Mouse (Mus musculus): Measurements from ENCODE around the gene Adamts13. TPM values are rescaled to one million over a fixed set of nuclear protein-coding genes. Genes with fewer than 3 reads are reported as not detected.
A peak's percentile ranks its signal among the peaks of the same experiment; 100 is the strongest.

Adamts13 gene
- total and polyA plus RNA-seq, 3 experiments: 0.13 to 0.17 TPM; not detected in 1

GRCm38 (mm10) chr2:27043461-27043860 is 70.2 kb downstream of the Adamts13 start:
- H3K79me2 ChIP-seq (replicated peaks; ENCODE audit: control insufficient read depth, extremely low read depth, insufficient read depth, poor library complexity, severe bottlenecking): no peaks in the 10 kb centered on the region
- H3K27me3 ChIP-seq (replicated peaks): peaks cover 59% of the 10 kb centered on the region
- H3K9me3 ChIP-seq (replicated peaks; ENCODE audit: low read length): no peaks in the 10 kb centered on the region
- TF ChIP-seq CHD1 (IDR thresholded peaks at IDR 0.05; ENCODE audit: low read depth, low read length) (no peak), NRF1 (IDR thresholded peaks at IDR 0.05; ENCODE audit: low read depth, low read length) (no peak), BHLHE40 (IDR thresholded peaks at IDR 0.05; ENCODE audit: low read depth, low read length) (no peak), ZKSCAN1 (IDR thresholded peaks at IDR 0.05; ENCODE audit: borderline replicate concordance, low read depth, low read length) (no peak), NELFE (IDR thresholded peaks at IDR 0.05; ENCODE audit: low read depth, low read length) (peak; percentile 33; the same call in 1 of the 2 replicates), KAT2A (IDR thresholded peaks at IDR 0.05; ENCODE audit: insufficient replicate concordance, low read length) (no peak), POLR2A (IDR thresholded peaks at IDR 0.05; ENCODE audit: low read depth, low read length) (no peak), MAFK (IDR thresholded peaks at IDR 0.05; ENCODE audit: insufficient replicate concordance, low read length) (no peak), GABPA (IDR thresholded peaks at IDR 0.05; ENCODE audit: insufficient replicate concordance, low read depth, low read length) (no peak), MAZ (IDR thresholded peaks at IDR 0.05; ENCODE audit: low read depth, low read length) (no peak), CTCF (conservative IDR thresholded peaks at IDR 0.05 in 1 of 2, IDR thresholded peaks at IDR 0.05 in 1 of 2; ENCODE audit: low read depth in 2 of 2, low read length in 2 of 2) (peak; percentile 40 to 88; a peak in 2 of 4 replicates), ELF1 (IDR thresholded peaks at IDR 0.05; ENCODE audit: low read depth, low read length) (no peak), POLR2AphosphoS2 (IDR thresholded peaks at IDR 0.05; ENCODE audit: low read depth, low read length) (no peak), TCF12 (IDR thresholded peaks at IDR 0.05; ENCODE audit: low read depth, low read length) (no peak), ZC3H11A (IDR thresholded peaks at IDR 0.05; ENCODE audit: low read depth, low read length) (peak; percentile 61), UBTF (IDR thresholded peaks at IDR 0.05; ENCODE audit: low read depth, low read length) (no peak), RCOR1 (conservative IDR thresholded peaks at IDR 0.05; ENCODE audit: low read depth, low read length) (no peak), USF2 (conservative IDR thresholded peaks at IDR 0.05; ENCODE audit: low read depth, low read length) (no peak), SMC3 (IDR thresholded peaks at IDR 0.05; ENCODE audit: low read depth, low read length) (peak; percentile 91), RAD21 (IDR thresholded peaks at IDR 0.05; ENCODE audit: low read depth, low read length) (peak; percentile 75)
- no peak overlapping the region for H3K9ac ChIP-seq (ENCODE audit: insufficient read depth, low read depth)
- no peak overlapping the region for H3K4me2 ChIP-seq (ENCODE audit: insufficient read depth, low read depth, poor library complexity, severe bottlenecking)
- H3K4me3 ChIP-seq (replicated peaks in 1 of 3; ENCODE audit: low read depth in 2 of 3, low read length in 2 of 3, poor library complexity in 1 of 3): no peak overlapping the region
- no peaks in the 10 kb centered on the region for H3K36me3 ChIP-seq (replicated peaks in 1 of 2; ENCODE audit: control insufficient read depth in 1 of 2, insufficient read depth in 1 of 2, low read length in 1 of 2)
- dilution Hi-C loops (cut with MboI; ENCODE audit: extremely low pct_ligation_motif_present, extremely low pct_unique_long_range_greater_than_20kb, low sequenced_read_pairs) (no loop called here), in situ Hi-C loops (cut with MboI; ENCODE audit: low pct_ligation_motif_present, low pct_unique_long_range_greater_than_20kb, low sequenced_read_pairs) (loop anchor here (10.0 kb wide), 1 partner anchor 191 kb away; no protein-coding TSS in a partner anchor)
- no peak overlapping the region for H3K27ac ChIP-seq (ENCODE audit: insufficient read depth, low read depth)
- DNase-seq (ENCODE audit: extremely low read depth): peak; percentile 74
- peaks cover 0 to 15% of the 10 kb centered on the region in 2 experiments; a peak in 2 of 4 replicates for H3K4me1 ChIP-seq (ENCODE audit: control insufficient read depth in 1 of 2, insufficient read depth in 2 of 2)

- Histone ChIP-seq H3K27me3 (replicated peaks) (peaks cover 60% of the 10 kb centered on the region), H3K79me2 (replicated peaks; ENCODE audit: control insufficient read depth, extremely low read depth, insufficient read depth, poor library complexity, severe bottlenecking) (no peaks in the 10 kb centered on the region), H3K4me1 (ENCODE audit: control insufficient read depth in 1 of 2, insufficient read depth in 2 of 2) (peaks cover 0 to 11% of the 10 kb centered on the region in 2 experiments; a peak in 2 of 4 replicates), H3K36me3 (replicated peaks in 1 of 2; ENCODE audit: control insufficient read depth in 1 of 2, insufficient read depth in 1 of 2, low read length in 1 of 2) (no peaks in the 10 kb centered on the region), H3K4me3 (replicated peaks in 1 of 3; ENCODE audit: low read depth in 2 of 3, low read length in 2 of 3, poor library complexity in 1 of 3) (no peak overlapping the region), H3K9me3 (replicated peaks; ENCODE audit: low read length) (no peaks in the 10 kb centered on the region), H3K9ac (ENCODE audit: insufficient read depth, low read depth) (no peak overlapping the region), H3K27ac (ENCODE audit: insufficient read depth, low read depth) (no peak overlapping the region), H3K4me2 (ENCODE audit: insufficient read depth, low read depth, poor library complexity, severe bottlenecking) (no peak overlapping the region)
- dilution Hi-C loops (cut with MboI; ENCODE audit: extremely low pct_ligation_motif_present, extremely low pct_unique_long_range_greater_than_20kb, low sequenced_read_pairs) (no loop called here), in situ Hi-C loops (cut with MboI; ENCODE audit: low pct_ligation_motif_present, low pct_unique_long_range_greater_than_20kb, low sequenced_read_pairs) (loop anchor here (10.0 kb wide), 1 partner anchor 191 kb away; no protein-coding TSS in a partner anchor)
- no peak for DNase-seq (ENCODE audit: extremely low read depth)
- TF ChIP-seq PAX5 (IDR thresholded peaks at IDR 0.05; ENCODE audit: low read length): no peak
- TF ChIP-seq CHD1 (IDR thresholded peaks at IDR 0.05; ENCODE audit: low read depth, low read length): no peak
- TF ChIP-seq MAFK (IDR thresholded peaks at IDR 0.05; ENCODE audit: insufficient replicate concordance, low read length): no peak
- TF ChIP-seq RAD21 (IDR thresholded peaks at IDR 0.05; ENCODE audit: low read depth, low read length): no peak
- no peak for TF ChIP-seq TCF12 (IDR thresholded peaks at IDR 0.05; ENCODE audit: low read depth, low read length)
- TF ChIP-seq ZNF384 (IDR thresholded peaks at IDR 0.05; ENCODE audit: low read depth, low read length): no peak
- TF ChIP-seq RCOR1 (conservative IDR thresholded peaks at IDR 0.05; ENCODE audit: low read depth, low read length): no peak
- no peak for TF ChIP-seq IRF4 (IDR thresholded peaks at IDR 0.05; ENCODE audit: low read depth, low read length)
- no peak for TF ChIP-seq SMC3 (IDR thresholded peaks at IDR 0.05; ENCODE audit: low read depth, low read length)
- no peak for TF ChIP-seq ZMIZ1 (IDR thresholded peaks at IDR 0.05; ENCODE audit: low read depth, low read length)
- TF ChIP-seq CTCF (conservative IDR thresholded peaks at IDR 0.05 in 1 of 2, IDR thresholded peaks at IDR 0.05 in 1 of 2; ENCODE audit: low read depth in 2 of 2, low read length in 2 of 2): no peak
These were observed 71.0 kb downstream of the Adamts13 start for GRCm38 (mm10) chr2:27044166-27044565.

Data from CH12.LX (cell line).